Mouse (Mus musculus) liver, adult 2 months (tissue): Measurements from ENCODE around the gene Tcl1.

Source experiments
- CTCF ChIP-seq: fragments of 200-500 bp; IDR thresholded peaks from 2 replicates; pipeline ENCODE4 v1.5.1; 2011; ENCODE audit warnings: low read depth, low read length, control low read depth
- POLR2A ChIP-seq: fragments of 200-500 bp; IDR thresholded peaks from 2 replicates; pipeline ENCODE4 v1.6.1; 2011; ENCODE audit warnings: low read length, control low read depth; ENCODE audit not compliant: insufficient read depth; ENCODE audit errors: extremely low read depth

- TF ChIP-seq CTCF (no peak), POLR2A (no peak)
These were observed 44.5 kb upstream of the Tcl1 start for GRCm38 (mm10) chr12:105267076-105267475.
